Mouse (Mus musculus) embryonic facial prominence, embryonic 14.5 days (tissue): ENCODE measurements around the gene Srrm3. TPM values are rescaled to one million over a fixed set of nuclear protein-coding genes. Genes with fewer than 3 reads are reported as not detected.
A peak's percentile ranks its signal among the peaks of the same experiment; 100 is the strongest.

ENCODE experiments used
- ATAC-seq: fragments of 200-750 bp; cut with Nextera tagmentation; 2 replicates; pipeline ENCODE4 v1.8.0; 2017; ENCODE audit warnings: low read depth, moderate number of reproducible peaks, moderate TSS enrichment
- DNase-seq: peaks from one replicate; pipeline ENCODE4 v3.0.0-alpha.2; 2015; ENCODE audit warnings: low spot score
- H3K27ac ChIP-seq: fragments of 300-500 bp; sonication (generic); replicated peaks from 2 replicates; pipeline ENCODE4 v1.5.1; 2014; ENCODE audit warnings: low read depth, mild to moderate bottlenecking, low read length, moderate library complexity
- H3K27me3 ChIP-seq: fragments of 300-500 bp; sonication (generic); replicated peaks from 2 replicates; pipeline ENCODE4 v1.6.1; 2014; ENCODE audit warnings: low read length; ENCODE audit not compliant: control insufficient read depth, insufficient read depth
- H3K36me3 ChIP-seq: fragments of 300-500 bp; sonication (generic); 2 replicates; pipeline ENCODE4 v1.6.1; 2014; ENCODE audit warnings: low read length, mixed read lengths; ENCODE audit not compliant: control insufficient read depth, insufficient read depth
- H3K4me1 ChIP-seq: fragments of 300-500 bp; sonication (generic); 2 replicates; pipeline ENCODE4 v1.6.1; 2014; ENCODE audit warnings: antibody characterized with exemption, low read length; ENCODE audit not compliant: control insufficient read depth, insufficient read depth
- H3K4me2 ChIP-seq: fragments of 300-500 bp; sonication (generic); 2 replicates; pipeline ENCODE4 v1.6.1; 2014; ENCODE audit warnings: low read depth, mild to moderate bottlenecking, low read length, moderate library complexity, mixed read lengths
- H3K4me3 ChIP-seq: fragments of 300-500 bp; sonication (generic); 2 replicates; pipeline ENCODE4 v1.5.1; 2014; ENCODE audit warnings: low read depth, mild to moderate bottlenecking, low read length
- H3K9ac ChIP-seq: fragments of 300-500 bp; sonication (generic); 2 replicates; pipeline ENCODE4 v1.6.1; 2014; ENCODE audit warnings: low read depth, mild to moderate bottlenecking, low read length, moderate library complexity, mixed read lengths
- H3K9me3 ChIP-seq: fragments of 300-500 bp; sonication (generic); 2 replicates; pipeline ENCODE4 v1.6.1; 2016; ENCODE audit warnings: low read length; ENCODE audit not compliant: control insufficient read depth
- WGBS: fragments of 180-500 bp; shearing (Covaris S2); extraction: QIAGEN DNeasy Blood & Tissue Kit; methylation state at CpG from one replicate; pipeline ENCODE4 v1.1.7; 2014; 5-methylcytosine and 5-hydroxymethylcytosine counted together
- polyA plus RNA-seq: library from polyadenylated mRNA; unstranded; fragments of >200 nt; fragmentation: Nextera tagmentation; extraction: Ambion mirVana; gene quantifications from 2 replicates; pipeline ENCODE4 v1.2.1, GENCODE M21; 2014

Srrm3 gene
- polyA plus RNA-seq, 1 experiment from 2014 or later, result 1.1 TPM

DNA sequence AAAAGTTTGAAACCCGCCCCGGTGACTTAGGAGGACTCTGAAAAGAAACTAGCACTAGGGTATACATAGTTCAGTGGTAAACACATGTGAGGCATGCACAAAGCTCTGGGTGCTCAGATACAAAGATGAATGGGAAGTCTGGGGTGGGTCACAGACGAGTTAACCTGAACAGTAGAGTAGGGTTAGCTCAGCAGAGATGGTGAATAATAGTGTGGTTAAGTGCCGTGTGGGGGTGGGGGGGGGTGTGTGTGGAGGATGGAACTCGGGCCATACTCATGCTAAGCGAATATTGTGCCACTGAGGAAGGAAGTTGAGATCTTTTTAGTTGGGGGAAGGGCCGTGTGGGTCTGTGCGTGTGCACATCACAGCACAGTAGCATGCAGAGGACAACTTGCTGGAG is 26.4 kb upstream of the Srrm3 start:
- Histone ChIP-seq H3K27me3 (no peaks in the 10 kb centered on the region), H3K4me2 (no peak overlapping the region), H3K4me1 (peaks cover 11% of the 10 kb centered on the region), H3K27ac (no peak overlapping the region), H3K9me3 (no peaks in the 10 kb centered on the region), H3K9ac (no peak overlapping the region), H3K4me3 (no peak overlapping the region), H3K36me3 (peaks cover 40% of the 10 kb centered on the region)
- DNase-seq (no peak), ATAC-seq (no peak)
- 85% methylated on average over 8 of the region's 8 CpGs for WGBS

DNA sequence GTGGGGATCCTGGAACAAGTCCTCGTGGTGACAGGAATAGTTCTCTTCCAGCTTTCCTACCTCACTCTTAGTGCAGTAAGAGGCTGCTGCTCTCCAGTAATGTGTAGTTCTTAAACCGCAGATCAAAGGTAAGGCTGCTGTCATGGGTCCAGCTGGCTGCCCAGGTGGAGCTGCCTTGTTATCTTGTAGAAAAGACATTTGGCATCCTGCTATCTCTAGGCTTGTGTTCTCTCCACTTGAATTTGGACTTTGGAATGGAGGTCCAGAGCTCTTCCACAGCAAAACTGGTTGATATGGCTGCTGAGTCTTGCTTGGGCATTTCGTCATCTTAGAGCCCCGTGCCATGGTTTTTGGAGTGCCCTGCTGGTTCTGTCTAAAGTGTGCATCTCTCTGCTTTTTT is 23.8 kb upstream of the Srrm3 start:
- Histone ChIP-seq H3K36me3 (peaks cover 66% of the 10 kb centered on the region), H3K4me2 (no peak overlapping the region), H3K4me1 (peaks cover 7% of the 10 kb centered on the region), H3K27ac (no peak overlapping the region), H3K9ac (no peak overlapping the region), H3K27me3 (no peaks in the 10 kb centered on the region), H3K4me3 (no peak overlapping the region), H3K9me3 (no peaks in the 10 kb centered on the region)
- DNase-seq, result no peak
- 91% methylated on average over 4 of the region's 4 CpGs for WGBS
- ATAC-seq, result no peak

DNA sequence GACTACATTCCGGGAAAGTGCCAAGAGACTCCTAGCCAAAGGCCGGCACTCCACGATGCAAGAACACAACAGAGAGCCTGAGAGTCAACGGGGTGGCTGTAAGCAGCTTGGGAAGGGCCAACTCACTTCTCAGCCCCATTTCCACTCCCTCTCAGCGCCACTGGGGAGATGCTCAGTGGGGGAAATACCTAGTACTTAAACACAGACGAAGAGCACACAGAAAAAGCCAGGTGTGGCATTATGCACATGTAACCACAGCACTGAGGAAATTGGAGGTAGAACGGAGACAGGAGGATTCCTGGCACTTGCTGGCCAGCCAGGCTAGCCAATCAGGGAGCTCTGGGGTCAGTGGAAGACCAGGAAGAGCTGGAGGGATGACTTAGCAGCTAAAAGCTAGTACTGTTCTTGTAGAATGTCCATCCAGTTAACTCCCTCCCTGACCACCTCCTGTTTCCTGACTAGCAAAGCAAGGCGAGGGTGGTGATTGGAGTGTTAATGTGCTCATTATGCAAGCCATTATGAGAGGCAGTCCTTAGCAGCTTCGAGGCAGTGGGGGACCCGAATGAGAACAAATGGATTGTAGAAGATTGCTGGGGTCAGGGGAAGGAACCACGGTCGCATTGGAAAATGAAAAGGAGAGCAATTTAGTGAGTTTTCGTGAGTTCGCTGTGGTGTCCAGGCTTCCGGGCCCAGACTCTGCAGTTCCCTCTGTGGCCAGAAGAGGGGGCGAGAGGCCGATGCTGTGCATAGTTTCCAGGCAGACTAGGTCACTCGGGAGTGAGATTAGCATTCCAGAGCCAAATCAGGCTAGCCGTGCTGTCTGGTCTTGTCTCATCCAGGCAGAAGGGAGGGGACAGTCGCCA is 12.5 kb upstream of the Srrm3 start:
- ATAC-seq, result peak; percentile 91
- no peaks in the 10 kb centered on the region for H3K9me3 ChIP-seq
- H3K4me1 ChIP-seq, result no peaks in the 10 kb centered on the region
- DNase-seq, result peak; percentile 90
- no peaks in the 10 kb centered on the region for H3K27me3 ChIP-seq
- 11% methylated on average over 20 of the region's 20 CpGs for WGBS
- H3K4me2 ChIP-seq, result peak overlapping the region; percentile 43
- no peak overlapping the region for H3K27ac ChIP-seq
- H3K9ac ChIP-seq, result peak overlapping the region; percentile 46; the same call in 1 of the 2 replicates
- peaks cover 29% of the 10 kb centered on the region for H3K36me3 ChIP-seq
- H3K4me3 ChIP-seq, result peak overlapping the region; percentile 21

- Histone ChIP-seq H3K27me3 (no peaks in the 10 kb centered on the region), H3K27ac (no peak overlapping the region), H3K4me2 (peak overlapping the region; percentile 43), H3K9me3 (no peaks in the 10 kb centered on the region), H3K4me3 (peak overlapping the region; percentile 21), H3K36me3 (peaks cover 23% of the 10 kb centered on the region), H3K4me1 (no peaks in the 10 kb centered on the region), H3K9ac (0 out of 2 replicates have a peak overlapping the region, but pooled peaks have one; percentile 46)
- DNase-seq, result no peak
- no peak for ATAC-seq
- 11% methylated on average over 5 of the region's 5 CpGs for WGBS
These were observed 11.9 kb upstream of the Srrm3 start for GRCm38 (mm10) chr5:135794859-135795181.

GRCm38 (mm10) chr5:135799746-135800145 is 6.9 kb upstream of the Srrm3 start:
- DNase-seq, result no peak
- WGBS, result 38% methylated on average over 4 of the region's 4 CpGs

DNA sequence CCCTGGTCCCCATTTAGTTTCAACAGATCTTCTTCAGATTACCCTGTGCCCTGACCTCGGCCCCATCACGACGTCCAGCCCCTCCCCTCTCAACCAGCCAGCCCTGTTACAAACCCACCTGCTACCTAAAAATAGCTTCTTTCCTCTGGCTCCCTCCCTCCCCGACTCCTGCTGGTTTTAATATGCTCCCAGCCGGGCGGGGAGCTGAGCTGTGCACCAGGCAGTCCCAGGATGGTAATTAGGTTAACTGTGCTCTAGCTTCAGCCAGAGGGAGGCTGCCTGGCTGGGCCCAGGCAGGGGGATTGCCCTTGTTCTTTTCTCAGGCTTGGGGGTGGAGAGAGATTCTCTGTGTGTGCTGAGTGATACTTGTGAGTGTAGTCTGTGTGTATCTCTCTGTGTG is 5.8 kb upstream of the Srrm3 start:
- Histone ChIP-seq H3K36me3 (no peaks in the 10 kb centered on the region), H3K9ac (no peak overlapping the region; the same call in 1 of the 2 replicates), H3K4me1 (peaks cover 12% of the 10 kb centered on the region; the same call in 1 of the 2 replicates), H3K9me3 (no peaks in the 10 kb centered on the region), H3K4me3 (no peak overlapping the region), H3K27me3 (no peaks in the 10 kb centered on the region), H3K27ac (no peak overlapping the region), H3K4me2 (no peak overlapping the region)
- 2% methylated on average over 6 of the region's 6 CpGs for WGBS
- ATAC-seq (peak; percentile 86), DNase-seq (peak; percentile 67)

More at GRCm38 (mm10) chr5:135799746-135800145, 6.9 kb upstream of the Srrm3 start:
- no peak overlapping the region for H3K4me2 ChIP-seq
- no peaks in the 10 kb centered on the region for H3K27me3 ChIP-seq
- no peaks in the 10 kb centered on the region for H3K36me3 ChIP-seq
- H3K9me3 ChIP-seq, result no peaks in the 10 kb centered on the region
- ATAC-seq, result no peak
- peaks cover 12% of the 10 kb centered on the region; the same call in 1 of the 2 replicates for H3K4me1 ChIP-seq
- H3K4me3 ChIP-seq, result no peak overlapping the region
- H3K9ac ChIP-seq, result no peak overlapping the region
- H3K27ac ChIP-seq, result no peak overlapping the region

GRCm38 (mm10) chr5:135802641-135803040 is 4.0 kb upstream of the Srrm3 start:
- Histone ChIP-seq H3K27ac (no peak overlapping the region), H3K4me3 (no peak overlapping the region), H3K36me3 (no peaks in the 10 kb centered on the region), H3K27me3 (no peaks in the 10 kb centered on the region), H3K4me2 (no peak overlapping the region), H3K4me1 (peaks cover 12% of the 10 kb centered on the region; the same call in 1 of the 2 replicates), H3K9ac (no peak overlapping the region), H3K9me3 (no peaks in the 10 kb centered on the region)
- 89% methylated on average over 8 of the region's 8 CpGs for WGBS
- no peak for ATAC-seq
- no peak for DNase-seq

GRCm38 (mm10) chr5:135803135-135803534 is 3.6 kb upstream of the Srrm3 start:
- no peaks in the 10 kb centered on the region for H3K27me3 ChIP-seq

GRCm38 (mm10) chr5:135803676-135804075 is 3.0 kb upstream of the Srrm3 start:
- ATAC-seq, result no peak
- no peak overlapping the region for H3K4me3 ChIP-seq
- H3K4me2 ChIP-seq, result no peak overlapping the region
- H3K36me3 ChIP-seq, result no peaks in the 10 kb centered on the region
- DNase-seq, result no peak
- H3K27me3 ChIP-seq, result no peaks in the 10 kb centered on the region
- no peaks in the 10 kb centered on the region for H3K9me3 ChIP-seq
- WGBS, result 85% methylated on average over 4 of the region's 4 CpGs
- H3K4me1 ChIP-seq, result peaks cover 12% of the 10 kb centered on the region; the same call in 1 of the 2 replicates
- no peak overlapping the region for H3K9ac ChIP-seq
- H3K27ac ChIP-seq, result no peak overlapping the region

More at GRCm38 (mm10) chr5:135803135-135803534, 3.6 kb upstream of the Srrm3 start:
- DNase-seq (no peak), ATAC-seq (no peak)
- Histone ChIP-seq H3K4me3 (no peak overlapping the region), H3K9ac (no peak overlapping the region), H3K4me1 (peaks cover 12% of the 10 kb centered on the region; the same call in 1 of the 2 replicates), H3K4me2 (no peak overlapping the region), H3K27ac (no peak overlapping the region), H3K36me3 (no peaks in the 10 kb centered on the region), H3K9me3 (no peaks in the 10 kb centered on the region)
- 73% methylated on average over 4 of the region's 4 CpGs for WGBS
